Mouse (Mus musculus) MEL (cell line): ENCODE results near the gene Soat2. TPM values are rescaled to one million over a fixed set of nuclear protein-coding genes. Genes with fewer than 3 reads are reported as not detected.

ENCODE experiments used
- DNase-seq: peaks from one replicate; pipeline ENCODE4 v3.0.0; 2011; ENCODE audit warnings: low read depth, low spot score
- H3K27ac ChIP-seq: 2 replicates; pipeline ENCODE4 v1.5.1; 2012; ENCODE audit warnings: low read depth, mild to moderate bottlenecking, control low read depth, low read length, moderate library complexity; ENCODE audit not compliant: control insufficient read depth
- H3K27me3 ChIP-seq, 2 experiments: fragments of 150-350 bp in 1 of 2; sonication (generic) in 1 of 2; 2 replicates each; pipeline ENCODE4 v1.6.1; 2012; ENCODE audit warnings: low read length in 2 of 2, mild to moderate bottlenecking in 2 of 2, improper control_type of control experiment in 1 of 2, moderate library complexity in 1 of 2; ENCODE audit not compliant: insufficient read depth in 2 of 2, control insufficient read depth in 1 of 2
- H3K36me3 ChIP-seq, 2 experiments: 2 replicates each; pipeline ENCODE4 v1.6.1; 2012 to 2014; ENCODE audit warnings: low read length in 2 of 2, improper control_type of control experiment in 1 of 2, inconsistent platforms in 1 of 2, mild to moderate bottlenecking in 1 of 2; ENCODE audit not compliant: insufficient read depth in 2 of 2, control insufficient read depth in 1 of 2
- H3K4me1 ChIP-seq, 2 experiments: fragments of 150-350 bp in 1 of 2; sonication (generic) in 1 of 2; 2 replicates each; pipeline ENCODE4 v1.6.1; 2012; ENCODE audit warnings: low read length in 2 of 2, improper control_type of control experiment in 1 of 2, mild to moderate bottlenecking in 1 of 2; ENCODE audit not compliant: insufficient read depth in 2 of 2, control insufficient read depth in 1 of 2
- H3K4me3 ChIP-seq, 2 experiments: fragments of 150-350 bp in 1 of 2; sonication (generic) in 1 of 2; 2 replicates each; pipeline ENCODE4 v1.5.1; 2012; ENCODE audit warnings: low read depth in 2 of 2, low read length in 2 of 2, mild to moderate bottlenecking in 2 of 2, moderate library complexity in 2 of 2, control low read depth in 1 of 2, improper control_type of control experiment in 1 of 2; ENCODE audit not compliant: control insufficient read depth in 1 of 2, insufficient read depth in 1 of 2
- H3K79me2 ChIP-seq: 2 replicates; pipeline ENCODE4 v1.6.1; 2012; ENCODE audit warnings: mild to moderate bottlenecking, low read length, moderate library complexity; ENCODE audit not compliant: control insufficient read depth, poor library complexity, insufficient read depth
- H3K9ac ChIP-seq: 2 replicates; pipeline ENCODE4 v1.6.1; 2012; ENCODE audit warnings: low read depth, mild to moderate bottlenecking, control low read depth, low read length, moderate library complexity; ENCODE audit not compliant: control insufficient read depth, poor library complexity, severe bottlenecking
- H3K9me3 ChIP-seq: fragments of 150-350 bp; sonication (generic); replicated peaks from 2 replicates; pipeline ENCODE4 v1.6.1; 2012; ENCODE audit warnings: mild to moderate bottlenecking, low read length, improper control_type of control experiment, moderate library complexity; ENCODE audit not compliant: insufficient read depth
- BHLHE40 ChIP-seq: IDR thresholded peaks from 2 replicates; pipeline ENCODE4 v1.6.1; 2012; ENCODE audit warnings: low read depth, mild to moderate bottlenecking, inconsistent platforms, low read length, improper control_type of control experiment, borderline replicate concordance
- KAT2A ChIP-seq: conservative IDR thresholded peaks from 2 replicates; pipeline ENCODE4 v1.6.1; 2012; ENCODE audit warnings: low read depth, low read length, improper control_type of control experiment, inconsistent platforms
- MAX ChIP-seq: IDR thresholded peaks from 2 replicates; pipeline ENCODE4 v1.6.1; 2011; ENCODE audit warnings: low read length, improper control_type of control experiment
- NELFE ChIP-seq: IDR thresholded peaks from 2 replicates; pipeline ENCODE4 v1.6.1; 2011; ENCODE audit warnings: low read depth, low read length, improper control_type of control experiment
- NRF1 ChIP-seq: IDR thresholded peaks from 2 replicates; pipeline ENCODE4 v1.6.1; 2014; ENCODE audit warnings: low read depth, mild to moderate bottlenecking, inconsistent platforms, low read length, improper control_type of control experiment, moderate library complexity; ENCODE audit not compliant: poor library complexity, insufficient read depth, severe bottlenecking
- POLR2A ChIP-seq, 2 experiments: IDR thresholded peaks; 2 replicates each; pipeline ENCODE4 v1.6.1; 2011 to 2012; ENCODE audit warnings: low read length in 2 of 2, mild to moderate bottlenecking in 2 of 2, control low read depth in 1 of 2, improper control_type of control experiment in 1 of 2, low read depth in 1 of 2, moderate library complexity in 1 of 2; ENCODE audit not compliant: control insufficient read depth in 1 of 2, insufficient read depth in 1 of 2, poor library complexity in 1 of 2
- TAL1 ChIP-seq: IDR thresholded peaks from 2 replicates; pipeline ENCODE4 v1.6.1; 2012; ENCODE audit warnings: mild to moderate bottlenecking, inconsistent platforms, low read length, moderate library complexity, mixed read lengths
- TBP ChIP-seq: IDR thresholded peaks from 2 replicates; pipeline ENCODE4 v1.8.0; 2011; ENCODE audit warnings: low read depth, low read length, improper control_type of control experiment
- TCF12 ChIP-seq: IDR thresholded peaks from 2 replicates; pipeline ENCODE4 v1.6.1; 2014; ENCODE audit warnings: low read depth, mild to moderate bottlenecking, inconsistent platforms, low read length, improper control_type of control experiment, moderate library complexity
- UBTF ChIP-seq: IDR thresholded peaks from 2 replicates; pipeline ENCODE4 v1.6.1; 2012; ENCODE audit warnings: low read depth, mild to moderate bottlenecking, inconsistent platforms, low read length, improper control_type of control experiment, moderate library complexity, borderline replicate concordance; ENCODE audit not compliant: insufficient read depth
- ZC3H11A ChIP-seq: IDR thresholded peaks from 2 replicates; pipeline ENCODE4 v1.6.1; 2012; ENCODE audit warnings: low read depth, mild to moderate bottlenecking, inconsistent platforms, low read length, improper control_type of control experiment
- ZKSCAN1 ChIP-seq: IDR thresholded peaks from 2 replicates; pipeline ENCODE4 v1.6.1; 2012; ENCODE audit warnings: low read depth, mild to moderate bottlenecking, inconsistent platforms, low read length, improper control_type of control experiment, moderate library complexity
- polyA plus RNA-seq, 2 experiments: library from polyadenylated mRNA; stranded (reverse) in 1 of 2; unstranded in 1 of 2; fragments of >175 nt in 1 of 2; fragments of >200 nt in 1 of 2; gene quantifications; 2 replicates each; pipeline versions ENCODE4 v1.2.1 to v1.2.4; 2012; ENCODE audit warnings: low replicate concordance in 2 of 2, low read depth in 1 of 2; ENCODE audit not compliant: insufficient read length in 2 of 2, insufficient read depth in 1 of 2, missing spikeins in 1 of 2
- total RNA-seq: library from RNA; depleted of rRNA; stranded (reverse); fragments of 300-350 nt; gene quantifications from 2 replicates; pipeline ENCODE4 v1.2.3, GENCODE M21; 2012

Gene Soat2
- total and polyA plus RNA-seq, 3 experiments, result 20.0 to 44.8 TPM; not detected in 1

DNA sequence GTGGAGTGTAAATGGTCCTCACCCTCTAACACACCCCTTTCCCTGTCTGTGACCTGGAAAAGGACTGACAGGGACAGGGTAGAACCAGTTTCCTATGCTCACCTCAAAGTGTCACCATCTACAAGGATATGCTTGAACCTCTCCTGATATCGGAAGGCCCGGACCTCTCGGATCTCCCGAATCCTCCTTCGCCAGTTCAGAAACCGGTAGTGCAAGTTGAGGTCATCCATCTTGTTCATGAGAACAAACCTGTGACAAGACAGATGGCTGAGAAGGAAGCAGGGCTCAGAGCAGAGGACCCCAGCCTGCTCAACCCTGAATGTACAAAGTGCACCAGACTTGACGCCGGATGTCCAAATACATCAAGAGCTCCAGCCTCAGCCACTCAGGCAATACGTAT is 17.0 kb upstream of the Soat2 start (continued):
- TF ChIP-seq BHLHE40 (no peak), UBTF (no peak)

DNA sequence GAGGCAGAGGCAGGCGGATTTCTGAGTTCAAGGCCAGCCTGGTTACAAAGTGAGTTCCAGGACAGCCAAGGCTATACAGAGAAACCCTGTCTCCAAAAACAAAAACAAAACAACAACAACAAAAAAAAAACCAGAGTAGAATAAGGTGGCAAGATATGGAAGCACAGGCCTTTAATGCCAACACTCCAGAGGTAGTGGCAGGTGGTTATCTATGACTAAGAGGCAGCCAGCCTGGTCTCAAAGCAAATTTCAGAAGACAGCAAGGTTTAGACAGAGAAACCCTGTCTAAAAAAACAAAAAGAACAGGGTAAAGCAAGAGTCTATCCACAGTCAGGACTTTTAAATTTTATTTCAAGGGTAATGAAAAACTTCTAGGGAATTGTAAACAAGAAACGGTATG is 15.6 kb upstream of the Soat2 start:
- Histone ChIP-seq H3K9me3 (no peaks in the 10 kb centered on the region), H3K36me3 (peaks cover 9 to 16% of the 10 kb centered on the region in 2 experiments), H3K27me3 (no peaks in the 10 kb centered on the region), H3K4me3 (peak overlapping the region in 1 of 2 experiments; percentile 97; a peak in 1 of 4 replicates), H3K27ac (no peak overlapping the region), H3K9ac (peak overlapping the region; percentile 88; the same call in 1 of the 2 replicates)
- peak; percentile 46 for DNase-seq
- TF ChIP-seq TBP, result no peak
- TF ChIP-seq KAT2A, result no peak
- TF ChIP-seq TAL1, result peak; percentile 52
- no peak for TF ChIP-seq UBTF
- TF ChIP-seq NELFE, result no peak
- no peak for TF ChIP-seq ZC3H11A
- TF ChIP-seq, all 39 proteins: peak for 1
- Histone ChIP-seq H3K4me1 (peaks cover 9 to 12% of the 10 kb centered on the region in 2 experiments), H3K79me2 (peaks cover 12% of the 10 kb centered on the region)

GRCm38 (mm10) chr15:102135522-102136128 is 14.7 kb upstream of the Soat2 start:
- Histone ChIP-seq H3K9me3 (no peaks in the 10 kb centered on the region), H3K9ac (peak overlapping the region; percentile 88), H3K27me3 (no peaks in the 10 kb centered on the region), H3K36me3 (peaks cover 6 to 16% of the 10 kb centered on the region in 2 experiments), H3K79me2 (peaks cover 12% of the 10 kb centered on the region), H3K27ac (peak overlapping the region; percentile 23), H3K4me3 (peak overlapping the region; percentile 93 to 97), H3K4me1 (peaks cover 9 to 12% of the 10 kb centered on the region in 2 experiments)
- no peak for DNase-seq
- TF ChIP-seq TBP (no peak), ZKSCAN1 (peak; percentile 98), TCF12 (no peak), POLR2A (IDR thresholded peaks at IDR 0.05; ENCODE audit: control insufficient read depth in 1 of 2, insufficient read depth in 1 of 2, low read depth in 1 of 2, low read length in 2 of 2, poor library complexity in 1 of 2) (peak in 1 of 2 experiments; percentile 52; a peak in 1 of 4 replicates), MAX (no peak), NRF1 (no peak)
